Mouse (Mus musculus) thymus, postnatal 10 days (tissue): ENCODE results near the gene Atg4c.

Source experiments
- DNase-seq, 2 experiments: peaks; one replicate each; pipeline ENCODE4 v3.0.0; 2021; ENCODE audit warnings: low spot score in 2 of 2

The Atg4c gene

GRCm38 (mm10) chr4:99193810-99194582, at the start of gene Atg4c:
Atg4c (plus strand) TSS chr4:99193934.
- peak; percentile 50 to 65 for DNase-seq

- DNase-seq: no peak
These were observed 42.3 kb upstream of the Atg4c start for GRCm38 (mm10) chr4:99151434-99151833.

GRCm38 (mm10) chr4:99151885-99152558, 41.7 kb upstream of the Atg4c start:
- DNase-seq: no peak

- no peak for DNase-seq
These were observed 37.0 kb upstream of the Atg4c start for GRCm38 (mm10) chr4:99156641-99157307.

DNA sequence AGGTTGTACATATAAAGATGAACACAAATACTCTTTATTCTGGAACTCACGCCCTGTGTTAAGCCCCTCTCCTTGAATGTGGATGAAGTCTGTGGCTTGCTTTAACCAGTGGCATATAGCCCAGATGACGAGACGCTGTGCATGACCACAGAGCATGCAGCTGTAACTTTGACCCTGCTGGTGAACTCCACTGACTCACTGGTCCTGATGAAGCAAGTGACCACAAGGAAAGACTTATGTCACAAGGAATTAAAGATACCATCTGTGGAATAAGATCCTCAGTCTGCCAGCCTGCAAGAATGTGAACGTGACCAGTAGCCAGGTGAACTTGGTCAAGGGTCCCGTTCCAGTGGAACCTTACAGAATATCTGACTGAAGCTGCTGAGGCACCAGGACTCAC, 35.2 kb upstream of the Atg4c start:
- DNase-seq: no peak

GRCm38 (mm10) chr4:99160414-99160813, 33.3 kb upstream of the Atg4c start:
- no peak for DNase-seq

GRCm38 (mm10) chr4:99160899-99161298, 32.8 kb upstream of the Atg4c start:
- no peak for DNase-seq

DNA sequence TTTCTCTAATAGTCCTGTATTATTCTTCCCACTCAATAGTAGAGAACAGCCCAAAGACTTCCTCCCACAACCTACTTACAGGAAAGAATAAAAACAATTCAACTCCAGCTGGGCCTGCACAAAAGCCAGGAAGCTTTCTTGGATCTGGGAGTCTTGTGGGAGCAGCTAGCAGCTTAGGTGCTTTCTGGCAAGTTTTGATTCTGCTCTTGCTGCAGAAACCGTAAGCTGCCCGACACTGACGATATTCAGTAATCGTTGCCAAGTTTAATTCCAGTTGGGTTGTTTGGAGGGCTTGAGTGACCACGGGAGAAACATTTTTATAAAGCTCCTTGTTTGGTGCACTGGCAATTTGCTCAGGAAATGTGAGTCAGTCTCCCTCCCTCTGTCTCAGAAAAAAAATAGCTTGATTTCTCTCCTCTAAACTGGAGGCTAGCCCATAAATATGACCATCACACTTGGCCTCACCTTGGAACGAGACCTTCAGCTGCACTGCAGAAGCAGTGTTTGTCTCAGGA, 32.2 kb upstream of the Atg4c start:
- no peak for DNase-seq

DNA sequence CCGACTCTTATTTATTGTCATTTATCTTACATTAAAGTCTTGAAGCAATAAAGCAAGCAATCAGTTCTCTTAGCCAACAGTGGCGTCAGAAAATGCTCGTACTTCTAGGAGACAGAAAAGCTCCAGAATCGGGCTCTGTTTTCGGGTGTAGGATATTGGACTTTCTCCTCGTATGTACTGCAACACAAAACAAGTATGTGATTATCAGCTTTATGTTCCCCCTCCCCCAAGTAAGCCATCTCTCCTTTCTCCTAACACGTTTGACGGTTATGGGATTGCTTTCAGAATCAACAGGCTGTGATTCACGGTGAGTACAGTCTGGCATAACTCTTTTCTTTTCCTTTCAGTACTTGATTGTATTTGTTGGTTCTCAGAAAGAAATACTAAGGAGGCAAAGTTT, 30.7 kb upstream of the Atg4c start:
- DNase-seq: no peak

DNA sequence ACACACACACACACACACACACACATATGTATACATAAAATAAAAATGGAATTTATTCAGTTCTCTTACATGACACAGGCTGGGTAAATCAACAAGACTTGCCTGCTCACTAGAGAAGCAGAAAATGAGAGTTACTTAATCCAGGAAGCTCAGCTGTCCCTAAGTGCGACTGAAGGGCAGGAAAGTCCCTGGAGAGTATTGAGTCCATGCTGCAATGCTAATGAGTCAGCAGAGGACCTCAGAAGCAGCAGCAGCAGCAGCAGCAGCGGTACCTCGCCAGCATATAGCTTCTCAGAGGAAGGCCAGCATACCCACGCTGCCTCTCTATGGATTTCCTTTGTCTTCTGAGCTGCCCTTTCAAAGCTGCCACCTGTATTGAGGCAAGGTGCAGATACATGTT, 30.2 kb upstream of the Atg4c start:
- DNase-seq: no peak

- no peak for DNase-seq
These were observed 24.9 kb upstream of the Atg4c start for GRCm38 (mm10) chr4:99168869-99169268.

DNA sequence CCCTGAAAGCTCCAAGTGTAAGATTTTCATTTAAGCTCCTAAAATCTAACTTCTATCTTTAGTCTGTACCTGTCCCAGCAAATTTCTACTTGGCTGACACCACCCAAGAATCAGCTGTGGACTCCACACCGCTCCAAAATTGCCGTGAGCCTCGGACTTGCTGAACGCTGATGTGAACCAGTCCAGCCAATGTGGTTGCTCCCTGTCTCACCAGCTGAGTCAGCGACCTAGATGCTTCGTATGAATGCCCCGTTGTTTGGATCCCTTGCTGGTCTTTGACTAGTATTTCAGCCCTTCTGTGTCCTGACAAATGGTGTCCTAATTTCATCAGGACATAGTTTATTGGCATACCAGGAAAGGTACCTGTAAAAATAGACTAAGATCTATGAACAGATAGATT, 19.5 kb upstream of the Atg4c start:
- no peak for DNase-seq

- no peak for DNase-seq
These were observed 16.9 kb upstream of the Atg4c start for GRCm38 (mm10) chr4:99176841-99177240.

DNA sequence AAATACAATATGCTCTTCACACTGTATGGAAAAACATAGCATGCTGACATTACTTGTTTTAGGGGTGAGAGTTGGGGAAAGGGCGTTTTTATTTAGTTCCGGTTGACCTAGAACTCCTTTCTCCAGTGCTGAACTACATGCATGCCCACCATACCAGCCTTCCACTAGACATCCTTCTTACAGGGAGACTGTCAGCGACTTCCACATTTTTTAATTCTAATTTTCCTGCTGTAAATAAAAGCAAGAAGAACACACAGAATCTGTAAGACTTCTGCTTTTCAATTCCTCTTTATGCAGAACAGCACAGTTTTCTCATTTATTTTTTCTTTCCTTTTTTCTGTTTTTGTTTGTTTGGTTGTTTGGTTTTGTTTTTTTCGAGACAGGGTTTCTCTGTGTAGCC, 16.5 kb upstream of the Atg4c start:
- no peak for DNase-seq

GRCm38 (mm10) chr4:99178851-99179250, 14.9 kb upstream of the Atg4c start:
- DNase-seq: no peak

DNA sequence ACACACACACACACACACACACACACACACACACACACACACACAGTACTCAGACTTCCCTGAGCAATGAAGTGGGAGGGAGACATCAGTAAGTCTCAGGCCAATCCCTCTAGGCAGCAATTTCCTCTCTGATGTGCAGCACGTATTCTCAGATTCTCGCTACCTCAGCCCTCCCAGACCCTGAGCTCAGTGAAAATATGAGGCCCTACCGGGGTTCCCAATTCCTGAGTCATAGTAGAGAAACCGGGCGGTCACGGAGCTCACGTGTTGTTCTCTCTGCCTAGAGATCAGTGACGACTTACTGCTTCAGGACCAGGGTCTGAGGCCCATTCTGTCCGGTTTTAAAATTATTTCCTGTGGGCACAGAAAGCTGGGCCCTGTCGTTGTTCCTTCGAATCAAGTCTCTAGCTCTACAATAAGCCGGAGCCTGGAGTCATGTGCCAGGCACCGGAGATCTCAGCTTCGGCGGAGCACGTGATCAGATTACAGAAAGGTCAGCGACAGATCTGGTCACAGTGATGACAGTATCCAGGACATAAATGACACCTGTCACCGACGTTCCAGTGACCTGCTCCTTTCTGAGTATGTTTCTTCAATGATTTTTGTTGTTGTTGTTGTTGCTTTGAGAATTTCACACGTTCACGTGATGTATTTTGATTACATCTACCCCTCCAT, 14.2 kb upstream of the Atg4c start:
- no peak for DNase-seq

GRCm38 (mm10) chr4:99180921-99181320, 12.8 kb upstream of the Atg4c start:
- DNase-seq: no peak

GRCm38 (mm10) chr4:99181739-99182419, 11.9 kb upstream of the Atg4c start:
- DNase-seq: no peak

DNA sequence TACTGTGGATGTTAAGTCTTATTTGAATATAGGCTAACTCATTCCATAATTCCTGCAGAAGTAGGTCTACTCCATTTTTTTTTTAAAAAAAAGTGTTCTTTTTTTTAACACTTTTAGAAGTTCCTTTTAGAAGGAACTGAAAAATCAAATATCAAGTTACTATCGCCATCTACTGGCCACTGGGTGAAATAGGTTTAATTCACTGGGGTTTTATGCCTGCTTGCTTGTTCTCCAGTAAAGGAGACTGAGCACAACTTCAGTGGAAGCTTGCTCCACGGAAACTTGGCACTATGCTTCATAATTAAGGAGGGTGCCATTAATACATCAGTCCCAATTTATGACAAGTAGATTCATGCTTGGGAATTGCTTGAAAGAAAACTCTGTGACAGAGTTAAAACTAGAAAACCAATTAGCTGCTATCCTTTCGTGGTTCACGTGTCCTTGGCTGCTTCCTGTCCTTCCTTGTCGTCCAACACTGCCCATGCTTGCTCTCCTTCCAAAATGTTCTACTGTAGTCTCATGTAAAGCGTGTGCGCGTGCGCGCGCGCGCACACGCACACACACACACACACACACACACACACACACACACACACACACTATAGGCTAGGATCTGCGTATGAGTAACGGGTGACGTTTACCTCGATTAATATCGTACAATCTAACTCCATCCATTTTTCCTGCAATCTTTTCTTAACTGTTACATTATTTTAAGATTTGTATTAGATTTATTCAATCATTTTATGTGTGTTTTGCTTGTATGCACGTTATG, 10.9 kb upstream of the Atg4c start:
- DNase-seq: peak in 1 of 2 experiments; percentile 24

DNA sequence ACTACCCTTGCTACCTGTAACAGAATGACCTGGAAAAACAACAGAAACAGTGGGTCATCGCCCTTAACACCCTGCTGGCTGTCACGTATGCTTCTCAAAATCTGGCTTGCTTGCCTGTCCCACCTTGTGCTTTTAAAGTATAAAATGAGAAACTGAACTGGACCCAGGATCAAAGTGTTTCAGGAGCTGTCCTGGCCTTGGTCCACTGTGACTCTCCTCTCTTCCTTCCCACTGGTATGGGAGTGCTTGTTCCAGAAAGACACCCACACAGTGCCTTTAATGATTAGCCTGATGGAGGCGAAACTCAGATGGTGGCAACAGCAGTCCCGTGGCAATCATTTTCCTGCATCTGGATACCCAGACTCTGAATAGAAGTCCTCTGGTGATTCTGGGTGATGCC, 9.1 kb upstream of the Atg4c start:
- DNase-seq: no peak

DNA sequence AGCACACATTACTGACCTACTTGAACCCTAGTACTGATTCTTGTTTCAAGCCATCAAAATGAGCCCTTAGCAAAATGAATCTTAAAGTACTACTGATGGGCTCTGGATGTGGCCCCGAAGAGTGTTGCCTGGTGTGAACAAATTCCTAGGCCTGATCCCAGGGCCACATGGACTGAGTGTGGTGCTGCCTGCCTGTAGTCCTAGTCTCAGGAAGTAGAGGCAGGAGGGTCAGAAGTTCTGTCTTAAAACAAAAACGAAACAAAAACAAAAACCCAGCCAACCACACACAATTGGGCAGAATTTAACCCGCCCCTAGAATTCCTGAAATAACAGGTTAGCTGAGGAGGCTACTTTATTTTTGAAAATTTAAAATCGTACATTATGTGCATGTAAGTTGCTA, 8.4 kb upstream of the Atg4c start:
- DNase-seq: no peak
